Mouse (Mus musculus): ENCODE measurements around the gene Gm16867. TPM values are rescaled to one million over a fixed set of nuclear protein-coding genes. Genes with fewer than 3 reads are reported as not detected.
"Not testable (repeated sequence)": the region's sequence is repeated elsewhere in the genome, so short reads cannot be mapped to it uniquely, and the experiment has no call there.

Gene Gm16867
- total RNA-seq, 2 experiments from 2014 or later = 2.2 to 2.7 TPM

DNA sequence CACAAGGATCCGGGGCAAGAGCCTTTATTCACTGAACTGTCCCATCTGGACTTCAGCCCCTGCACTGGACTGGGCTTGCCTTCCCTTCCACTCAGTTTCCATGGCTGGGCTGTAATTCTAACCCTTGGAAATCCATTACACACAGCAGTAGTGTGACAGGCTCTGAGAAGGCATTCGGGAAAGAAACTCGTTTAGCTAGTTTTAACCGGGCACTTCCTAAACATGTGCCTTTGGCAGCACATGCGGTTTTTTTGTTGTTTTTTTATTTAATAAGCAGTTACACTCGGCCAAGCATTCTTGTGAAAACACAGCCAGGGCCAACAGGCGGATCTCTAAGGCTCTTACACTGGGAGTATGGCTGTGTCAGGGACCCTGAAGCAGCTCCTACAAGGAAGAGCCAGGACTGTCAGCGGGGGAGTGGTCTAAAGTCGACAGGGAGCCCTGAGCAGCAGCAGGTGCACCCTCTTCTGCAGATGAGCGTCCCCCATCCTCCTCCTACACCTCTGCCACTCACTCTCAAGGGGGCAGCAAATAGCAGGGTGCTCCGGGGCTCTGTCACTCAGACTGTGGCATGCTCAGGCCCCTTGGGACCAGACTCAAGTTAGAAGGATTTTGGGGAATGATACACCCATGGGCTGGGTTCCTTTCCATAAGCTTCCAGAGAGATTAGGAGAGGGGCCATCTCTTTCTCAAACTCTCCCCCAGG, 29.1 kb downstream of the Gm16867 start:
- DNase-seq; H3K4me3 ChIP-seq; H3K27ac ChIP-seq; intact Hi-C loops (cut with DNase I): not testable (repeated sequence)

DNA sequence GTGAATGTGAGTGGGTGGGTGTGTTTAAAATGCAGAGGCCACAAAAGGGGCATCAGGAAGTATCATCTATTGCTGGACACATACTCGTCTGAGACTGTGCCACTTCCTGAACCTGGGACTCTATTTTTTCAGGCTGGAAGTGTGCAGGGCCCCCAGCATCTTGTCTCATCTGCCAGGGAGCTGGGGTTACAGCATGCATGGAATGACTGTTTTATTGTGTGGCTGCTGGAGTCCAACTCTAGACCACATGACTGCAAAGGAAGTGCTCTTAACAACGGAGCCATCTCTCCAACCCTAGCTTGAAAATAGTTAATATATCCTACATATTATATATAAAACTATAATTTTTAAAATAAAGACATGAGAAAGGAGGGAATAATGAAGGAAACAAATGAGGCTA, 29.8 kb downstream of the Gm16867 start:
- intact Hi-C loops (cut with DNase I); H3K4me3 ChIP-seq; H3K27ac ChIP-seq; DNase-seq: not testable (repeated sequence)

GRCm38 (mm10) chr14:69470122-69470708, 32.9 kb downstream of the Gm16867 start:
- H3K27ac ChIP-seq; intact Hi-C loops (cut with DNase I): not testable (repeated sequence)

GRCm38 (mm10) chr14:69467612-69468366, 35.4 kb downstream of the Gm16867 start:
- intact Hi-C loops (cut with DNase I) = not testable (repeated sequence)

More at GRCm38 (mm10) chr14:69470122-69470708, 32.9 kb downstream of the Gm16867 start:
- H3K4me3 ChIP-seq, DNase-seq: not testable (repeated sequence)

GRCm38 (mm10) chr14:69464465-69464864, 38.7 kb downstream of the Gm16867 start:
- H3K4me3 ChIP-seq; H3K27ac ChIP-seq; DNase-seq; intact Hi-C loops (cut with DNase I): not testable (repeated sequence)

More at GRCm38 (mm10) chr14:69467612-69468366, 35.4 kb downstream of the Gm16867 start:
- H3K27ac ChIP-seq, H3K4me3 ChIP-seq, DNase-seq: not testable (repeated sequence)

GRCm38 (mm10) chr14:69457691-69458090, 45.5 kb downstream of the Gm16867 start:
- H3K27ac ChIP-seq; DNase-seq; intact Hi-C loops (cut with DNase I): not testable (repeated sequence)

DNA sequence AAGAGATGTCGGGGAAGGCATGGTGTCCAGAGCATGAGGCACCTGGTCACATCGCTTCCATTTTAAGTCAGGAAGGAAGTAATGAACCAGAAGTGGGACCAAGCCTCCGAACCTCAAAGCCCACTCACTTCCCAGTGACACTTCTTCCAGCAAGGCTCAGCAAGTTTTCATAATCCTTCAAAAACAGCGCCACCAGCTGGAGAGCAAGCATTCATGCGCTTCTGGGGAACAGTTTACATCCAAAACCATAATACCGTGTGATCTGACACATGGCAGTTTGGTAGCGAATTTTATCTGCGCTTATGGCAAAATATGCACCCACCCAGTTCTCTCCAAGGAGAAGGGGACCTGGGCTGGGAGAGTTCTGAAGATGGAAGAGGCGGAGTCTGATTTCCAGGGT, 48.5 kb downstream of the Gm16867 start:
- H3K4me3 ChIP-seq; intact Hi-C loops (cut with DNase I); DNase-seq; H3K27ac ChIP-seq: not testable (repeated sequence)

More at GRCm38 (mm10) chr14:69457691-69458090, 45.5 kb downstream of the Gm16867 start:
- not testable (repeated sequence) for H3K4me3 ChIP-seq

GRCm38 (mm10) chr14:69448845-69449244, 54.3 kb downstream of the Gm16867 start:
- intact Hi-C loops (cut with DNase I); DNase-seq; H3K27ac ChIP-seq: not testable (repeated sequence)

DNA sequence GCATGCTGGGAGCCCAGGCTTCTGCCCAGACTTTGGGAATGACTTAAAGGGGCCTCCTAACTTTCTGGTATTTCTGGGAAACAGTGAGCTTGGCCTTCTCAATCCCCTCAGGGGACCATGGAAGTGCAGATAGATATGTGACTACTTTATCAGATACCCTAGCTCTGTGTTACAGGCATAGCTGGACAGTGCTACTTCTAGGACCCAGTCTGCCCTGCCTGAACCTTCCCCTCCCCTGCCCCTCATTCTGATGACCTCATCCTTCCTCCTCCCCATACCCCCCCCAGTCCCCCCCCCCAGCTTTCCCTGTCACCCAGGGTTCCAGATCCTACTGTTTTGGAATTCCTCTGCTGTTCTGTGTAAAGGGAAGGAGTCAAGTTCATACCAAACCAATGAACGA, 56.2 kb downstream of the Gm16867 start:
- intact Hi-C loops (cut with DNase I); H3K27ac ChIP-seq; DNase-seq: not testable (repeated sequence)

More at GRCm38 (mm10) chr14:69448845-69449244, 54.3 kb downstream of the Gm16867 start:
- not testable (repeated sequence) for H3K4me3 ChIP-seq

GRCm38 (mm10) chr14:69443092-69443692, 60.0 kb downstream of the Gm16867 start:
- DNase-seq; H3K27ac ChIP-seq; H3K4me3 ChIP-seq; intact Hi-C loops (cut with DNase I): not testable (repeated sequence)

More for the DNA sequence above, 56.2 kb downstream of the Gm16867 start:
- H3K4me3 ChIP-seq = not testable (repeated sequence)

DNA sequence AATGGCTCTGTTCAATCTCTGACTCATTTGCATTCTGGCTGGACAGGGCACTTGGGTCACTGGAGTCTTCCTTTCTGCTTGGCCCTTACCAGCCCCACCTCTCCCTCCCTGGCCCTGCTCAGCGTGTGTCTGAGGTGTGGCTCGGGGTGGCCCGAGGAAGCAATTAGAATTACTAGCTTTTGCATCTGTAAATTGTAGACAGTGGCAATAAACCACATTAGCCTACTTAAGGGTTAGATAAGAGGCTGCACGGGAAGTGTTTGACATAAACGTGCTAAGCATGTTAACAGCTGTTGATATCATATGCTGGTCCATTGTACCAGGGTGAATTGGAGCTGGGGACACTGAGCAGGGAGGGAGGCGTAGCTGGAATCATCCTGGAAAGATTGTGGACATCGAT, 62.2 kb downstream of the Gm16867 start:
- H3K4me3 ChIP-seq; H3K27ac ChIP-seq; DNase-seq; intact Hi-C loops (cut with DNase I): not testable (repeated sequence)

GRCm38 (mm10) chr14:69438678-69439214, 64.4 kb downstream of the Gm16867 start:
- intact Hi-C loops (cut with DNase I); DNase-seq; H3K27ac ChIP-seq; H3K4me3 ChIP-seq: not testable (repeated sequence)

- H3K27ac ChIP-seq; DNase-seq; intact Hi-C loops (cut with DNase I); H3K4me3 ChIP-seq: not testable (repeated sequence)
Observed at GRCm38 (mm10) chr14:69421003-69421402, 82.2 kb downstream of the Gm16867 start.

DNA sequence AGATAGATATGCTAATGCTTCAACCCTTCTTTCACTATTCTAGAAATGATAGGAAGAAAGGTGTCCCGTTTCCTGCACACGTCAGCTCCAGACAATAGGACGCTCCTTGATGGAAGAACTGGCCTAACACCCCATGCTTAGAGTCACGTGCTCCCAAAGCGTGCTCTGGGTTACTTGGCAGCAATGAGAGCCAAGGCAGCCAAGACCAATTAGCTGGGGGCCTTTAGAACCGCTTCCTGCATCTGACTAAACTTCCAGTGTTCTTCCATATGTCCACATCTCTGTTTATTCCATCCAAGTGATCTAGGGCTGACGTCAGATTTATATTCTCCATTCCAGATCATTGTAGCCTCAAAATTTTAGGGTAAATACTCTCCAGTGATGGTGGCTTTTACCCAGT, 85.6 kb downstream of the Gm16867 start:
- H3K4me3 ChIP-seq; H3K27ac ChIP-seq; intact Hi-C loops (cut with DNase I); DNase-seq: not testable (repeated sequence)

Data from gastrocnemius, adult 2 months (tissue).